Mouse (Mus musculus) thymus, adult 2 months (tissue): ENCODE data around the gene Abcc3.

Experiments used
- CTCF ChIP-seq: fragments of 200-500 bp; IDR thresholded peaks from 2 replicates; pipeline ENCODE4 v1.5.1; 2012; ENCODE audit warnings: mild to moderate bottlenecking, control low read depth, low read length, moderate library complexity, borderline replicate concordance; ENCODE audit not compliant: control insufficient read depth, poor library complexity, insufficient read depth; ENCODE audit errors: extremely low read depth
- POLR2A ChIP-seq: fragments of 200-500 bp; IDR thresholded peaks from 2 replicates; pipeline ENCODE4 v1.6.1; 2012; ENCODE audit warnings: mild to moderate bottlenecking, low read length, control low read depth, moderate library complexity; ENCODE audit not compliant: control insufficient read depth, poor library complexity, insufficient read depth; ENCODE audit errors: extremely low read depth

DNA sequence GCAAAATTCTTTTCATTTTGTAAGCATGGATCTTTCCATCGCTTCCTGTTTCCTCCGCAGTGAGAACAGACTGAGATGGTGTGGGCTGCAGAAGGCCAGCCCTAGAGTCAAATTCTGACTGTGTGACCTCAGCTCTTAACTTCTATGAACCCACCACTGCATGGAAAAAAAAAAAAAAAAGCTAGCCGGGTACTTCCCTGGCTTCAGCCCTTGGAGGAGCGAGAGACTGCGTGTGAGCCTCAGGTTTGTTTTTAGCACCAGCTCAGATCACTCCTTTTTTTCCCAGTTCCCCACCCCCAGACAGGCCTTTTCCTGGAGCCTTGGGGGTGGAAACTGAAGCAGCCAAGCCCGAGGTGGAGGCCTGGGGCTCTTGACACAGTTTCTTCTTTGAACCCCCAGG is 12.6 kb upstream of the Abcc3 start:
- TF ChIP-seq CTCF = no peak
- no peak for TF ChIP-seq POLR2A
